Mouse (Mus musculus) lung, embryonic 15.5 days (tissue): ENCODE data around the gene Strn. TPM values are rescaled to one million over a fixed set of nuclear protein-coding genes. Genes with fewer than 3 reads are reported as not detected.

Source experiments
- ATAC-seq: fragments of 200-750 bp; cut with Nextera tagmentation; 2 replicates; pipeline ENCODE4 v1.8.0; 2017; ENCODE audit warnings: moderate number of reproducible peaks, borderline replicate concordance; ENCODE audit not compliant: low FRiP score, low TSS enrichment; ENCODE audit errors: extremely low read depth
- H3K27ac ChIP-seq: fragments of 300-500 bp; sonication (generic); 2 replicates; pipeline ENCODE4 v1.5.1; 2015; ENCODE audit warnings: moderate library complexity, mild to moderate bottlenecking, inconsistent platforms
- H3K27me3 ChIP-seq: fragments of 300-500 bp; sonication (generic); 2 replicates; pipeline ENCODE4 v1.6.1; 2015; ENCODE audit warnings: inconsistent platforms
- H3K36me3 ChIP-seq: fragments of 300-500 bp; sonication (generic); 2 replicates; pipeline ENCODE4 v1.6.1; 2015; ENCODE audit warnings: inconsistent platforms
- H3K4me1 ChIP-seq: fragments of 300-500 bp; sonication (generic); 2 replicates; pipeline ENCODE4 v1.6.1; 2015; ENCODE audit warnings: inconsistent platforms
- H3K4me2 ChIP-seq: fragments of 300-500 bp; sonication (generic); 2 replicates; pipeline ENCODE4 v1.6.1; 2015; ENCODE audit warnings: inconsistent platforms, mild to moderate bottlenecking, moderate library complexity
- H3K4me3 ChIP-seq: fragments of 300-500 bp; sonication (generic); 2 replicates; pipeline ENCODE4 v1.5.1; 2015; ENCODE audit warnings: mild to moderate bottlenecking, inconsistent platforms
- H3K9ac ChIP-seq: fragments of 300-500 bp; sonication (generic); 2 replicates; pipeline ENCODE4 v1.6.1; 2015; ENCODE audit warnings: inconsistent platforms
- H3K9me3 ChIP-seq: fragments of 300-500 bp; sonication (generic); 2 replicates; pipeline ENCODE4 v1.6.1; 2016; ENCODE audit warnings: inconsistent platforms
- WGBS: fragments of 180-500 bp; shearing (Covaris S2); methylation state at CpG from one replicate; pipeline ENCODE4 v1.1.7; 2015; 5-methylcytosine and 5-hydroxymethylcytosine counted together
- polyA plus RNA-seq: library from polyadenylated mRNA; unstranded; fragments of >200 nt; fragmentation: Nextera tagmentation; extraction: Ambion mirVana; gene quantifications from 2 replicates; pipeline ENCODE4 v1.2.1, GENCODE M21; 2015

The Strn gene
- polyA plus RNA-seq, 1 experiment from 2014 or later: 4.9 TPM

DNA sequence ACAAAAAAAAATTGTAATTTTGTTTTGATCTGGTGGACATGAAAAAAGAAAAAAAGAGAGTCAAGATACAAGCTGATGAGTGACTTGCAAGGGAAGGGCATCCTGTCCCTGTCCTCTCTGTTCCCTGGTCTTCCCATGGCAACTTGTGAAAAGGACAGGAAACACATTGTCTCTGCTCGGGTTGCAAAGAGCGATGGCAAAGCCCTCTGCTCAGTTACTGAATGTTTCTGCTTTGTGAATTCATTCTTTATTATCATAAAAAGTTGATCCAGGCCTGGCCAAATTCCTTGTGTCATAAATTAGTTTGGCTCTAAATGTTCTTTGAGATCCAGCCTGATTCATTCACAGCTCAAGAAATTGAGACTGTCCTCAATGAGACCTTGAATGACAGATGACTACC, 775 bp upstream of the Strn start:
- no peak for ATAC-seq
- H3K4me3 ChIP-seq: no peak overlapping the region
- no peaks in the 10 kb centered on the region for H3K27me3 ChIP-seq
- H3K4me1 ChIP-seq: peaks cover 15% of the 10 kb centered on the region
- no peak overlapping the region for H3K4me2 ChIP-seq
- H3K9me3 ChIP-seq: no peaks in the 10 kb centered on the region
- no peak overlapping the region for H3K9ac ChIP-seq
- no peak overlapping the region for H3K27ac ChIP-seq
- 50% methylated on average over 2 of the region's 2 CpGs for WGBS
- H3K36me3 ChIP-seq: no peaks in the 10 kb centered on the region

DNA sequence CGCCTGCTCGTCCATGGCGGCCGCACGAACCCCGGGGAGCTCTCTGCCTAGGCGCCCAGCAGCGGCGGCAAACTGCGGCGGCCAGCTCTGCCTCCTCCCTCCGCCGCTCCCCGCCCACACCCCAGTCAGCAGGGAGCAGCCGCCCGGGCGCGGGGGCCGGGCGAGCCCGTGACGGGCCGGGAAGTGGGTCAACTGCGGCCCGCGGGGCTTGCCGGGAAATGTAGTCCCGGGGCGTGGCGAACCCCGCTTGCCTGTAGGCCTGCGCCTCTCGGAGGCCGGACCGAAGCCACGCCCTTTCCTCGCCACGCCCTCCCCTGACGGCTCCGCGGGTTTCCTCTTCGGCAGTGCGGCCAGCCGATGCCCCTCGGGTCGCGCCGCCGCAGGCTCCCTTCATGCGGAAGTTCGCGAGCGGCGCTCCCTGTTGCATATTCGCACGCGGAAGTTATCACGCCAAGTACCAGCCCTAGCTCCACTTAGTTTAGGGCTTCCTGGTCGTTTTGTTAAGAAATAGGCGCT, 465 bp downstream of the Strn start:
- H3K36me3 ChIP-seq: no peaks in the 10 kb centered on the region
- peak; percentile 98 for ATAC-seq
- no peaks in the 10 kb centered on the region for H3K27me3 ChIP-seq
- peak overlapping the region; percentile 94 for H3K27ac ChIP-seq
- peak overlapping the region; percentile 71 for H3K4me2 ChIP-seq
- H3K9me3 ChIP-seq: no peaks in the 10 kb centered on the region
- H3K4me1 ChIP-seq: peaks cover 15% of the 10 kb centered on the region
- WGBS: under 1% methylated on average over 35 of the region's 60 CpGs
- peak overlapping the region; percentile 91 for H3K4me3 ChIP-seq
- H3K9ac ChIP-seq: peak overlapping the region; percentile 92

- Histone ChIP-seq H3K4me2 (peak overlapping the region; percentile 71), H3K9me3 (no peaks in the 10 kb centered on the region), H3K36me3 (no peaks in the 10 kb centered on the region), H3K4me3 (peak overlapping the region; percentile 91), H3K4me1 (peaks cover 15% of the 10 kb centered on the region), H3K9ac (peak overlapping the region; percentile 92), H3K27ac (peak overlapping the region; percentile 94), H3K27me3 (no peaks in the 10 kb centered on the region)
- WGBS: under 1% methylated on average over 36 of the region's 39 CpGs
- ATAC-seq: peak; percentile 82
These were observed 1.1 kb downstream of the Strn start for GRCm38 (mm10) chr17:78735731-78736472.

- H3K4me2 ChIP-seq: peak overlapping the region; percentile 71
- H3K36me3 ChIP-seq: no peaks in the 10 kb centered on the region
- peaks cover 15% of the 10 kb centered on the region for H3K4me1 ChIP-seq
- ATAC-seq: no peak
- H3K9ac ChIP-seq: no peak overlapping the region
- H3K27me3 ChIP-seq: no peaks in the 10 kb centered on the region
- peak overlapping the region; percentile 91 for H3K4me3 ChIP-seq
- no peak overlapping the region for H3K27ac ChIP-seq
- no peaks in the 10 kb centered on the region for H3K9me3 ChIP-seq
- WGBS: 60% methylated on average over 10 of the region's 10 CpGs
These were observed 2.2 kb downstream of the Strn start for GRCm38 (mm10) chr17:78734806-78735205.

- no peak overlapping the region for H3K9ac ChIP-seq
- no peak overlapping the region for H3K4me3 ChIP-seq
- peaks cover 15% of the 10 kb centered on the region for H3K4me1 ChIP-seq
- WGBS: 67% methylated on average over 1 of the region's 1 CpGs
- no peak overlapping the region for H3K27ac ChIP-seq
- H3K4me2 ChIP-seq: no peak overlapping the region
- no peaks in the 10 kb centered on the region for H3K27me3 ChIP-seq
- no peaks in the 10 kb centered on the region for H3K36me3 ChIP-seq
- no peak for ATAC-seq
- H3K9me3 ChIP-seq: no peaks in the 10 kb centered on the region
These were observed 4.9 kb downstream of the Strn start for GRCm38 (mm10) chr17:78732056-78732455.

GRCm38 (mm10) chr17:78726746-78727449, 10.1 kb downstream of the Strn start:
- Histone ChIP-seq H3K36me3 (no peaks in the 10 kb centered on the region), H3K4me2 (no peak overlapping the region), H3K9me3 (no peaks in the 10 kb centered on the region), H3K4me1 (peaks cover 4% of the 10 kb centered on the region; the same call in 1 of the 2 replicates), H3K4me3 (no peak overlapping the region), H3K9ac (no peak overlapping the region), H3K27ac (no peak overlapping the region), H3K27me3 (no peaks in the 10 kb centered on the region)
- ATAC-seq: no peak
- 72% methylated on average over 14 of the region's 14 CpGs for WGBS

GRCm38 (mm10) chr17:78724461-78725055, 12.4 kb downstream of the Strn start:
- H3K9ac ChIP-seq: no peak overlapping the region
- ATAC-seq: no peak
- H3K4me3 ChIP-seq: no peak overlapping the region
- no peaks in the 10 kb centered on the region for H3K9me3 ChIP-seq
- no peaks in the 10 kb centered on the region for H3K36me3 ChIP-seq
- H3K27me3 ChIP-seq: no peaks in the 10 kb centered on the region
- no peak overlapping the region for H3K27ac ChIP-seq
- peaks cover 4% of the 10 kb centered on the region; the same call in 1 of the 2 replicates for H3K4me1 ChIP-seq
- WGBS: 47% methylated on average over 6 of the region's 6 CpGs
- no peak overlapping the region for H3K4me2 ChIP-seq

DNA sequence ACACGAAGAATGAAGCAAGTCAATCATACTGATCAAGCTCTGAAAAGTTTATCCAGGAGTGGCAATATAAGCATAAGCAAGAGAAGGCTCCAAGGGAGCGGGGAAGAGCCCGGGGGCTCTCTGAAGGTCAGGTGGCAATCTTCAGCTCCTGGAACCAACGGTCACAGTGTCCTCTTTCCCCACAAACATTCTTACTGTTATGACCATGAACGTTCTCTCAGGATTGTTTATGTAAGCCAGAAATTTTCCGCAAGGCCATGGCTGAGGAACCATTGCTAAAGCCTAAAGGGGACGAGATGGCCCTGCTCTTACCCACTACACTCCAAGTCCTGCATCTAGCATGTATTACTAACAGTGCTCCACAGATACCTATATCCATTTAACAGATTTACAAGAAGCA, 15.3 kb downstream of the Strn start:
- H3K27ac ChIP-seq: no peak overlapping the region
- H3K4me3 ChIP-seq: no peak overlapping the region
- no peak overlapping the region for H3K9ac ChIP-seq
- peaks cover 4% of the 10 kb centered on the region; the same call in 1 of the 2 replicates for H3K4me1 ChIP-seq
- H3K4me2 ChIP-seq: no peak overlapping the region
- no peaks in the 10 kb centered on the region for H3K9me3 ChIP-seq
- WGBS: 73% methylated on average over 7 of the region's 7 CpGs
- peaks cover 13% of the 10 kb centered on the region for H3K36me3 ChIP-seq
- ATAC-seq: no peak
- H3K27me3 ChIP-seq: no peaks in the 10 kb centered on the region

DNA sequence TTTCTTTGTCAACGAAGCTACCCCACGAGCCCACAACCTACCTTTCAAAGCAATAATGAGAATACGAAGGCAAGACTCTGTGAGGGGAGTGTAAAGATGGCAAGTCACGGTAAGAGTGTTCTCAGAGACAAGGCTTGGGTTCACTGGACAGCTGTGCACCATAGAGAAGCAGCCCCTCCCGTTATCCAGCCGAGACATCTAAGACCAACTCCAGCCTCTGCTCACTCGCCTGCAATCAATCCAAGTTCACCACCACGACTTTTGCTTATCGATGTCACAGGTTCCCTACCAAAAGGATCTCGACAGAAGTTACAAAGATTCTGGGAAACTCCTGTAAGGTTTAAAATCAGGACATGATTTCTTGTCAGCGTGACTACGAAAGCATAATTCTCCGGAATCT, 17.9 kb downstream of the Strn start:
- ATAC-seq: no peak
- H3K36me3 ChIP-seq: peaks cover 13% of the 10 kb centered on the region
- H3K4me3 ChIP-seq: no peak overlapping the region
- H3K4me2 ChIP-seq: no peak overlapping the region
- no peak overlapping the region for H3K9ac ChIP-seq
- no peaks in the 10 kb centered on the region for H3K4me1 ChIP-seq
- WGBS: 71% methylated on average over 13 of the region's 13 CpGs
- no peaks in the 10 kb centered on the region for H3K27me3 ChIP-seq
- no peaks in the 10 kb centered on the region for H3K9me3 ChIP-seq
- H3K27ac ChIP-seq: no peak overlapping the region

- 55% methylated on average over 2 of the region's 2 CpGs for WGBS
- no peak for ATAC-seq
- Histone ChIP-seq H3K27ac (no peak overlapping the region), H3K9ac (no peak overlapping the region), H3K36me3 (no peaks in the 10 kb centered on the region), H3K4me3 (no peak overlapping the region), H3K4me1 (peaks cover 4% of the 10 kb centered on the region; the same call in 1 of the 2 replicates), H3K27me3 (no peaks in the 10 kb centered on the region), H3K4me2 (no peak overlapping the region), H3K9me3 (no peaks in the 10 kb centered on the region)
These were observed 26.7 kb downstream of the Strn start for GRCm38 (mm10) chr17:78710258-78710657.

GRCm38 (mm10) chr17:78708422-78708821, 28.6 kb downstream of the Strn start:
- Histone ChIP-seq H3K4me3 (no peak overlapping the region), H3K27me3 (no peaks in the 10 kb centered on the region), H3K27ac (no peak overlapping the region), H3K9me3 (no peaks in the 10 kb centered on the region), H3K4me1 (peaks cover 4% of the 10 kb centered on the region; the same call in 1 of the 2 replicates), H3K36me3 (no peaks in the 10 kb centered on the region), H3K9ac (no peak overlapping the region), H3K4me2 (no peak overlapping the region)
- WGBS: 86% methylated on average over 7 of the region's 7 CpGs
- no peak for ATAC-seq

DNA sequence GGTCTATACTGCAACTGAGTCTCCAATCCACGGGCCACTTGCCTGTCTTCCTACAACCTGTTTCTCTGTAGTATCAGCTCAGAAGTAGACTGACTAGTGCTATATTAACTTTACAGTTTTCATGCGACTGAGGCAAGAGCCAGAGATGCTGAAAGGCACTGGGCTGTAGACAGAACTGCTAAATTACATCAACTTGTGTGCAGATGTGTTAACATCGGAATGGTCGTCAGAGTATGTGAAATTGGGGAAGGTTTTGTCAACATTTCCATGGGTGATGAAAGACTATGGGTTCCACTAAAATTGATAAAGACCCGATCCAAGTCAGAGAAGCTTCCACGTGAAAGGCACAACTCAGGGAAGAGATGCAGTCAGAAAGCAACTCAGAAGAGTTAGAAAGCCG, 34.0 kb downstream of the Strn start:
- H3K4me2 ChIP-seq: no peak overlapping the region
- H3K4me1 ChIP-seq: no peaks in the 10 kb centered on the region
- 85% methylated on average over 7 of the region's 7 CpGs for WGBS
- no peak for ATAC-seq
- no peak overlapping the region for H3K9ac ChIP-seq
- no peak overlapping the region for H3K4me3 ChIP-seq
- H3K36me3 ChIP-seq: 0 out of 2 replicates have a peak, but pooled peaks cover 3% of the 10 kb centered on the region
- H3K27ac ChIP-seq: no peak overlapping the region
- H3K27me3 ChIP-seq: no peaks in the 10 kb centered on the region
- H3K9me3 ChIP-seq: no peaks in the 10 kb centered on the region
